Mouse (Mus musculus) ZHBTc4 (cell line): ENCODE results near the gene C87436.
A peak's percentile ranks its signal among the peaks of the same experiment; 100 is the strongest.

Source experiments
- DNase-seq: peaks from one replicate; pipeline ENCODE4 v3.0.0-alpha.2; 2011; ENCODE audit warnings: low read depth, low spot score

Gene C87436

GRCm38 (mm10) chr6:86438272-86439118 is at the start of gene C87436:
C87436 (plus strand) TSS chr6:86438374.
- DNase-seq: peak; percentile 98

- DNase-seq: no peak
Measured at GRCm38 (mm10) chr6:86388461-86388860, 49.7 kb upstream of the C87436 start.

- no peak for DNase-seq
Measured at GRCm38 (mm10) chr6:86391326-86391725, 46.8 kb upstream of the C87436 start.

- DNase-seq: no peak
Measured at GRCm38 (mm10) chr6:86393187-86393586, 45.0 kb upstream of the C87436 start.

GRCm38 (mm10) chr6:86394078-86394720 is 44.0 kb upstream of the C87436 start:
- no peak for DNase-seq

- DNase-seq: no peak
Measured at GRCm38 (mm10) chr6:86395021-86395420, 43.2 kb upstream of the C87436 start.

- no peak for DNase-seq
Measured at GRCm38 (mm10) chr6:86395969-86396368, 42.2 kb upstream of the C87436 start.

GRCm38 (mm10) chr6:86396581-86397256 is 41.5 kb upstream of the C87436 start, which contains the start of gene Pcyox1:
Pcyox1 (minus strand) TSS chr6:86397154.
- DNase-seq: peak; percentile 89

GRCm38 (mm10) chr6:86397257-86397980 is 40.8 kb upstream of the C87436 start:
- DNase-seq: no peak

- DNase-seq: no peak
Measured at GRCm38 (mm10) chr6:86398986-86399385, 39.2 kb upstream of the C87436 start.

GRCm38 (mm10) chr6:86399995-86400394 is 38.2 kb upstream of the C87436 start:
- no peak for DNase-seq

GRCm38 (mm10) chr6:86400972-86401371 is 37.2 kb upstream of the C87436 start:
- peak; percentile 86 for DNase-seq

GRCm38 (mm10) chr6:86402681-86403607 is 35.2 kb upstream of the C87436 start:
- DNase-seq: no peak

GRCm38 (mm10) chr6:86403728-86404099 is 34.5 kb upstream of the C87436 start:
- DNase-seq: no peak

GRCm38 (mm10) chr6:86404100-86404861 is 33.9 kb upstream of the C87436 start, which contains the start of gene Tia1:
Tia1 (plus strand) TSS chr6:86404219.
- peak; percentile 99 for DNase-seq

- peak; percentile 35 for DNase-seq
Measured at GRCm38 (mm10) chr6:86404996-86405395, 33.2 kb upstream of the C87436 start.

- DNase-seq: no peak
Measured at GRCm38 (mm10) chr6:86406306-86406705, 31.9 kb upstream of the C87436 start.

GRCm38 (mm10) chr6:86418711-86419110 is 19.5 kb upstream of the C87436 start:
- DNase-seq: no peak

- no peak for DNase-seq
Measured at GRCm38 (mm10) chr6:86419239-86419638, 18.9 kb upstream of the C87436 start.

GRCm38 (mm10) chr6:86420491-86420890 is 17.7 kb upstream of the C87436 start:
- DNase-seq: peak; percentile 88
